Mouse (Mus musculus): ENCODE measurements around the gene Naalad2.
"Not testable (repeated sequence)": the region's sequence is repeated elsewhere in the genome, so short reads cannot be mapped to it uniquely, and the experiment has no call there.

Naalad2 gene

DNA sequence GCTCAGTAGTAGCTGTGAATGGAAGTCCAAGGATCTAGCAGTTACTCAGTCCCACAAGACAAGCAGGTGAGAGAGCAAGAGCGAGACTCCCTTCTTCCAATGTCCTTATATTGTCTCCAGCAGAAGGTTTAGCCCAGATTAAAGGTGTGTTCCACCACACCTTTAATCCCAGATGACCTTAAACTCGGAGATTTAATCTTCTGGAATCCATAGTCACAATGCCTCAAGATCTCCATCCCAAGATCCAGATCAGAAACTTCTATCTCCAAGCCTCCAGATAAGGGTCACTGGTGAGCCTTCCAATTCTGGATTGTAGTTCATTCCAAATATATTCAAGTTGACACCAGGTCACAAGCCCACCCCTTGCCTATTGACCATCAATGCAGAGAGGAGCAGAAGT lies at the start of gene Naalad2:
Gene Naalad2 (minus strand): TSS at position 101 of the 400 bp plus-strand sequence.
- H3K9me3 ChIP-seq (ENCODE audit: low read length); H3K4me3 ChIP-seq (replicated peaks; ENCODE audit: low read length); H3K27me3 ChIP-seq (ENCODE audit: insufficient read depth, low read length); H3K36me3 ChIP-seq (ENCODE audit: insufficient read depth, low read length); H3K4me1 ChIP-seq (replicated peaks; ENCODE audit: low read depth, low read length): not testable (repeated sequence)

DNA sequence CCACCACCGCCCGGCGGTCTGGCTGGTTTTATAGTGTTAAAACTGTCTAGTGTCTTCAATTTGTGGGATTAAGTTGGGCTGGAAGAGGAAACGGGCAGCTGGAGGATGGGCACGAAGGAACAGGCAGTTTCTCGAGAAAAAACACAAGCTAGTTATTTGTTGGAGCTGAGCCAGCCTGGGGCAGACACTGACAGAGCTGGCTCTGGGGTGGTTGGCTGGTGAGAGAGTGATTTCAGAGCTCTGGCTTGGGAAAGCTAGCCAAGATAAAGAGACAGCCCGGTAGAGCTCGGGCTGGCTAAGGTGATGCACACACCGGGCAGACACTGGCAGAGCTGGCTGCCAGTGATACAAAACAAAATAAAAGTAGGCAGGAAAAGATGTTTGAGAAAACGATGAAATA lies 28.9 kb upstream of the Naalad2 start:
- Histone ChIP-seq H3K9me3 (ENCODE audit: low read length) (no peaks in the 10 kb centered on the region), H3K4me1 (replicated peaks; ENCODE audit: low read depth, low read length) (no peaks in the 10 kb centered on the region), H3K36me3 (ENCODE audit: insufficient read depth, low read length) (no peaks in the 10 kb centered on the region), H3K27me3 (ENCODE audit: insufficient read depth, low read length) (no peaks in the 10 kb centered on the region), H3K4me3 (replicated peaks; ENCODE audit: low read length) (no peak overlapping the region)
- TF ChIP-seq NANOG (IDR thresholded peaks at IDR 0.05; ENCODE audit: borderline replicate concordance, low read length) (no peak), CTCF (conservative IDR thresholded peaks at IDR 0.05; ENCODE audit: low read length) (no peak), POU5F1 (IDR thresholded peaks at IDR 0.05; ENCODE audit: borderline replicate concordance, low read length) (no peak)

DNA sequence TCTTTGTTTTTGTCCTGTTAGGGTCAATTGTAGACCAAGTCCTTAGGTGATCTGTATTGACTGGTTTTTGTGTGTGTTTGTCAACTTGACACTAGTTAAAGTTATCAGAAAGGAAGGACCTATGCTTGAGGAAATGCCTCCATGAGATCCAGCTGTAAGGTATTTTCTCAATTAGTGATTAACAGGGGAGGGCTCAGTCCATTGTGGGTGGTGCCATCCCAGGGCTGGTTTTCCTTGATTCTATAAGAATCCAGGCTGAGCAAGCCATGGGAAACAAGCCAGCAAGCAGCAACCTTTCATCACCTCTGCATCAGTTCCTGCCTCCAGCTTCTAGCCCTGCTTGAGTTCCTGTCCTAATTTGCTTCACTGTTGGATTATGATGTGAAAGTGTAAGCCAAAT lies 27.6 kb upstream of the Naalad2 start, which contains the start of gene Mbd3l2:
Gene Mbd3l2 (plus strand): TSS at position 301 of the 400 bp plus-strand sequence.
- Histone ChIP-seq H3K4me1 (replicated peaks; ENCODE audit: low read depth, low read length) (no peaks in the 10 kb centered on the region), H3K36me3 (ENCODE audit: insufficient read depth, low read length) (no peaks in the 10 kb centered on the region), H3K4me3 (replicated peaks; ENCODE audit: low read length) (no peak within 1 kb of the TSS), H3K9me3 (ENCODE audit: low read length) (no peaks in the 10 kb centered on the region), H3K27me3 (ENCODE audit: insufficient read depth, low read length) (no peaks in the 10 kb centered on the region)
- no peak for TF ChIP-seq NANOG (IDR thresholded peaks at IDR 0.05; ENCODE audit: borderline replicate concordance, low read length)
- TF ChIP-seq CTCF (conservative IDR thresholded peaks at IDR 0.05; ENCODE audit: low read length) = no peak
- no peak for TF ChIP-seq POU5F1 (IDR thresholded peaks at IDR 0.05; ENCODE audit: borderline replicate concordance, low read length)

DNA sequence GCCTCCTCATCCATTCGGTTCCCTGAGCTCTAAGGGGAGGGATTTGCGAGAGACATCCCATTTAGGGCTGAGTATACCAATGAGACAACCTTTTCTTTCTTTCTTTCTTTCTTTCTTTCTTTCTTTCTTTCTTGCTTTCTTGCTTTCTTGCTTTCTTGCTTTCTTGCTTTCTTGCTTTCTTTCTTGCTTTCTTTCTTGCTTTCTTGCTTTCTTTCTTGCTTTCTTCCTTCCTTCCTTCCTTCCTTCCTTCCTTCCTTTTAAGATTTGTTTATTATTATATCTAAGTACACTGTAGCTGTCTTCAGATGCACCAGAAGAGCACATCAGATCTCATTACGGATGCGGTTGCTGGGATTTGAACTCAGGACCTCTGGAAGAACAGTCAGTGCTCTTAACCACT lies 9.6 kb upstream of the Naalad2 start:
- H3K36me3 ChIP-seq (ENCODE audit: insufficient read depth, low read length); H3K9me3 ChIP-seq (ENCODE audit: low read length); H3K4me1 ChIP-seq (replicated peaks; ENCODE audit: low read depth, low read length); H3K27me3 ChIP-seq (ENCODE audit: insufficient read depth, low read length); H3K4me3 ChIP-seq (replicated peaks; ENCODE audit: low read length): not testable (repeated sequence)

DNA sequence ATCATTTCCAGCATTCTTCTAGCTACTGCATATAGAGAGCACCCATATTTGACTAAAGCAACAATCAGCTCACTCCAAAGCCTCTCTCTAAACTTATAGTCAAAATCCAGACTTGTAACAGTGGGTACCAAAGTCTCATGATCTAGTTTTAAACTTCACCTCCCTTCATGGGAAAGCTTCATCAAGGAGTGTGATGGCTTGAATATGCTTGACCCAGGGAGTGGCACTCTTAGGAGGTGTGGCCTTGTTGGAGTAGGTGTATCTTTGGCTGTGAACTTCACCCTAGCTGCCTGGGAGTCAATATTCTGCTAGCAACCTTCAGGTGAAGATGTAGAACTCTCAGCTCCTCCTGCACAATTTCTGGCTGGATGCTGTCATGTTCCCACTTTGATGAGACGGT lies 1.3 kb upstream of the Naalad2 start, which contains the start of gene Ubtfl1:
Gene Ubtfl1 (plus strand): TSS at position 301 of the 400 bp plus-strand sequence.
- Histone ChIP-seq H3K27me3 (ENCODE audit: insufficient read depth, low read length) (no peaks in the 10 kb centered on the region), H3K4me1 (replicated peaks; ENCODE audit: low read depth, low read length) (no peaks in the 10 kb centered on the region), H3K36me3 (ENCODE audit: insufficient read depth, low read length) (no peaks in the 10 kb centered on the region), H3K4me3 (replicated peaks; ENCODE audit: low read length) (no peak within 1 kb of the TSS), H3K9me3 (ENCODE audit: low read length) (no peaks in the 10 kb centered on the region)
- no peak for TF ChIP-seq POU5F1 (IDR thresholded peaks at IDR 0.05; ENCODE audit: borderline replicate concordance, low read length)
- TF ChIP-seq NANOG (IDR thresholded peaks at IDR 0.05; ENCODE audit: borderline replicate concordance, low read length) = no peak
- no peak for TF ChIP-seq CTCF (conservative IDR thresholded peaks at IDR 0.05; ENCODE audit: low read length)

DNA sequence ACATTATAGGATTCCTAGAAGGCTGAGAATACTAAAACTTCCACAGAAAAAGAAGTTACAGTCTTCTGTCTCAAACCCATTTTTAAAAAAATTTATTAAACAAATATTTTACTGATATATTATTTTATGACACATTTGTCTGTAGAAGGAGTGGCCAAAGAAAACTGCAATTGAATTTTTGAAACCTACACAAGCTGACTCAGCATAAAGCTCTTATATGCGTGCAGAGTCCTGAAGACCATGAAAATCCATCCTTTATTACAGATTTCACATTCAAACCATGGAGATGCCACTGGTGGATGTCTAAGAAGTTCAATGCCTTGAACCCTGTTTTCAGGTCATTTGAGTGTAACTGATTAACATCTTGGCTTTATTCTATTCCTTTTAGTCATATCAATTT lies 3.2 kb downstream of the Naalad2 start:
- Histone ChIP-seq H3K4me3 (replicated peaks; ENCODE audit: low read length) (no peak overlapping the region), H3K36me3 (ENCODE audit: insufficient read depth, low read length) (no peaks in the 10 kb centered on the region), H3K4me1 (replicated peaks; ENCODE audit: low read depth, low read length) (no peaks in the 10 kb centered on the region), H3K27me3 (ENCODE audit: insufficient read depth, low read length) (no peaks in the 10 kb centered on the region), H3K9me3 (ENCODE audit: low read length) (no peaks in the 10 kb centered on the region)
- TF ChIP-seq POU5F1 (IDR thresholded peaks at IDR 0.05; ENCODE audit: borderline replicate concordance, low read length) (no peak), NANOG (IDR thresholded peaks at IDR 0.05; ENCODE audit: borderline replicate concordance, low read length) (no peak), CTCF (conservative IDR thresholded peaks at IDR 0.05; ENCODE audit: low read length) (no peak)

DNA sequence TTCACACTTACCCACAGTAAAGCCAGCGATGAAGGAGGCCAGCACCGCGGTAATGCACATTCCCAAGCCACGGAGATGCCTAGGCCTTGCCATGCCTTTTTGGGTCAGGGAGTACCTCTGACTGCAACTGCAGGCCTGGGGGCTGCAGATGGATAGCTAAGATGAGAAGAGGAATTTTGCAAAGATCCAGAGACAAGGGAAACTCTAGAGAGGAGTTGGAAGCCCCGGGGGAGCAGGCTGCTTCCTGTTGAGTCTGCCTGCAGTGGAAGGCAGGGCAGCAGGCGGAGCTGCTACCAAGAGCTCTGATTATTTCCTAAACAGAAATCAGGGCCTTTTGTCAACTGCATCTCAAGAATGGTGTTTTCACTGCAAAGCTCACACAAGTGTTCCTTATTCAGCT lies 17.0 kb downstream of the Naalad2 start:
- Histone ChIP-seq H3K36me3 (ENCODE audit: insufficient read depth, low read length) (no peaks in the 10 kb centered on the region), H3K4me1 (replicated peaks; ENCODE audit: low read depth, low read length) (peaks cover 15% of the 10 kb centered on the region), H3K9me3 (ENCODE audit: low read length) (no peaks in the 10 kb centered on the region), H3K4me3 (replicated peaks; ENCODE audit: low read length) (no peak overlapping the region), H3K27me3 (ENCODE audit: insufficient read depth, low read length) (no peaks in the 10 kb centered on the region)
- TF ChIP-seq CTCF (conservative IDR thresholded peaks at IDR 0.05; ENCODE audit: low read length) (no peak), NANOG (IDR thresholded peaks at IDR 0.05; ENCODE audit: borderline replicate concordance, low read length) (no peak), POU5F1 (IDR thresholded peaks at IDR 0.05; ENCODE audit: borderline replicate concordance, low read length) (no peak)

DNA sequence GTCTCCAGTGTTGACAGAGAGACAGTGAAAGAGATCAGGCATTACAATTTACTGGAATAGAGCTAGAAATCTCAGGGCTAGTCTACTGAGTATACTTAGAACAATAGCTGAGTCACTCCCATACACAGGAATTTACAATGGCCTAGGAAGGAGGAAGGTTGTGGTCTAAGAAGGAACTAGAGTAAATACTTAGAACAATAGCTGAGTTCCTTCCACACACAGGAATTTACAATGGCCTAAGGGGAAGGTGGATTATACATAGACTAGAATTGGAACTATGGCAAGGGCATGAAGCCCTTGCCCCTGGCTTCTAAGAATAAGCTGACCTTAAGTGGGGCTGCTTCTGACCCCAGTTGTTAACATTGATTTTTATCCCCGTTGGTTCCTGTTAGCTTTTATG lies 29.8 kb downstream of the Naalad2 start:
- not testable (repeated sequence) for H3K4me1 ChIP-seq (replicated peaks; ENCODE audit: low read depth, low read length); H3K36me3 ChIP-seq (ENCODE audit: insufficient read depth, low read length); H3K27me3 ChIP-seq (ENCODE audit: insufficient read depth, low read length); H3K4me3 ChIP-seq (replicated peaks; ENCODE audit: low read length)
- peaks cover 32% of the 10 kb centered on the region for H3K9me3 ChIP-seq (ENCODE audit: low read length)

DNA sequence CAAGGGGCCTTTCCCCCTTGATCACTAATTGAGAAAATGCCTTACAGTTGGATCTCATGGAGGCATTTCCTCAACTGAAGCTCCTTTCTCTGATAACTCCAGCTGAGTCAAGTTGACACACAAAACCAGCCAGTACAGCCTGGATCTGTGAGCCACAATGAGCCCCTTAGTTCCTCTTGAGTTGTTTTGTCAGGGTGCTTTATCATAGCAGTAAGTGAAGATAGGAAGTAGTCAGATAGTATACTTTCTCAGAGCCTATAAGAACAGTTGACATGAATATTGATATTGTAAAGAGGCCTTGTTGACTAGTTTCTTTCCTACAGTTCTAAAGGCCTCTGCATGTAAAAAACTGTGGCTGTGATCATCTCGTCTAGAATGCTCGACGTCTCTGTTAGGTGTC lies 82.8 kb downstream of the Naalad2 start:
- Histone ChIP-seq H3K4me3 (replicated peaks; ENCODE audit: low read length) (no peak overlapping the region), H3K36me3 (ENCODE audit: insufficient read depth, low read length) (peaks cover 9% of the 10 kb centered on the region; the same call in 1 of the 2 replicates), H3K4me1 (replicated peaks; ENCODE audit: low read depth, low read length) (no peaks in the 10 kb centered on the region), H3K27me3 (ENCODE audit: insufficient read depth, low read length) (no peaks in the 10 kb centered on the region), H3K9me3 (ENCODE audit: low read length) (no peaks in the 10 kb centered on the region)
- TF ChIP-seq POU5F1 (IDR thresholded peaks at IDR 0.05; ENCODE audit: borderline replicate concordance, low read length) = no peak
- no peak for TF ChIP-seq CTCF (conservative IDR thresholded peaks at IDR 0.05; ENCODE audit: low read length)
- TF ChIP-seq NANOG (IDR thresholded peaks at IDR 0.05; ENCODE audit: borderline replicate concordance, low read length) = no peak

DNA sequence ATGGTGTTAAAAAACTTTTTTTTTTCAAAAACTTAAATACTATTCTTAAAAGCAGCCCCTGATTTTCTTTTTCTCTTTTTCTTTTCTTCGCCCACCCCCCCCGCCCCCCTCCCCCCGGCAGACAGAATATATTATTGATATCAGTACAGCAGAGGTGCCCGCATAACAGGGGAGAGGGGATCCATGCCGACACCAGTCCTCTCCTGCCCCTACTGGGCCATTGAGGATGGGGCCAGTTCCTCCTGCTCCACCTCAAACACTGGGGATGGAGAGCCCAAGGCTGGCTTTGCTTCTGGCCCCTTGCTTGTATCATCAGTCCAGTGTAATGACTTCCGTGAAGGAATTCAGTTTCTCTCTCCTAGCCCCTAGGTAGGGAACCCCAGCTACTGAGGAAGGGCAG lies 104.5 kb downstream of the Naalad2 start:
- no peaks in the 10 kb centered on the region for H3K9me3 ChIP-seq (ENCODE audit: low read length)
- H3K4me1 ChIP-seq (replicated peaks; ENCODE audit: low read depth, low read length) = peaks cover 31% of the 10 kb centered on the region
- TF ChIP-seq CTCF (conservative IDR thresholded peaks at IDR 0.05; ENCODE audit: low read length) (no peak), NANOG (IDR thresholded peaks at IDR 0.05; ENCODE audit: borderline replicate concordance, low read length) (no peak), POU5F1 (IDR thresholded peaks at IDR 0.05; ENCODE audit: borderline replicate concordance, low read length) (no peak)
- peaks cover 60% of the 10 kb centered on the region for H3K36me3 ChIP-seq (ENCODE audit: insufficient read depth, low read length)
- H3K4me3 ChIP-seq (replicated peaks; ENCODE audit: low read length) = no peak overlapping the region
- no peaks in the 10 kb centered on the region for H3K27me3 ChIP-seq (ENCODE audit: insufficient read depth, low read length)
